Mouse (Mus musculus) spleen, postnatal 10 days (tissue): ENCODE data around the gene Gm29110.
"Not testable (repeated sequence)": the region's sequence is repeated elsewhere in the genome, so short reads cannot be mapped to it uniquely, and the experiment has no call there.

Experiments
- DNase-seq, 2 experiments: peaks; one replicate each; pipeline ENCODE4 v3.0.0; 2021 to 2022; ENCODE audit warnings: low spot score in 2 of 2

Gene Gm29110

GRCm38 (mm10) chrY:74470231-74470630, at the start of gene Gm29110:
TSS of gene Gm29110 (plus strand) at chrY:74470531.
- not testable (repeated sequence) for DNase-seq
